Mouse (Mus musculus): ENCODE data around the gene Aspm. TPM values are rescaled to one million over a fixed set of nuclear protein-coding genes. Genes with fewer than 3 reads are reported as not detected.

Aspm gene
- polyA plus RNA-seq, 1 experiment from 2014 or later = 3.7 TPM

GRCm38 (mm10) chr1:139495408-139495807, 40.8 kb downstream of the Aspm start:
- ATAC-seq (ENCODE audit: low FRiP score) (no peak), DNase-seq (ENCODE audit: low spot score) (no peak)
- H3K9me3 ChIP-seq (ENCODE audit: control insufficient read depth, low read length) = no peaks in the 10 kb centered on the region
- H3K9ac ChIP-seq = no peak overlapping the region
- no peak overlapping the region for H3K4me2 ChIP-seq (replicated peaks)
- no peak overlapping the region for H3K4me3 ChIP-seq (replicated peaks; ENCODE audit: low read length)
- H3K4me1 ChIP-seq (replicated peaks; ENCODE audit: control insufficient read depth, insufficient read depth, low read length) = no peaks in the 10 kb centered on the region
- no peak overlapping the region for H3K27ac ChIP-seq
- no peaks in the 10 kb centered on the region for H3K27me3 ChIP-seq (ENCODE audit: control insufficient read depth, insufficient read depth, low read length)
- WGBS = 91% methylated on average over 2 of the region's 2 CpGs
- H3K36me3 ChIP-seq (replicated peaks; ENCODE audit: control insufficient read depth, insufficient read depth) = no peaks in the 10 kb centered on the region

DNA sequence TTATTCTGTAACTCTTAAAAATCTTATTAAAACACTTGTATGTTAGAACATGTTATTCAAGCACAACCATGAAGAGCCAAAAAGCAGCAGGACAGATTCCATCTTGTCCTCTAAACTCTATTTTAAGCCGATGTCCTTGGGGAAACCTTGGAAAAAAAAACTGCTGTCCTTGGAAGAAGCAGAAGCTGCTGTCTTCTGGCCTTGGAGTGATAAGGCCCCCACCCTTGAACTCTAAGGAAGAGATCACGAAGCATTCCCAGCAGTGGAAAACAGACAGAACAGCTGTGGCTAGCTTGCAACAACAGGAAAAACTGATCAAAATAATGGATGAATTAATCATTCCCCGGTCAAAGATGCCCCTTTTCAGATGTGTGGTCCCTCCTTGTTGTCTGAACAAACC, 41.6 kb downstream of the Aspm start:
- Histone ChIP-seq H3K27me3 (ENCODE audit: control insufficient read depth, insufficient read depth, low read length) (no peaks in the 10 kb centered on the region), H3K9ac (no peak overlapping the region), H3K4me1 (replicated peaks; ENCODE audit: control insufficient read depth, insufficient read depth, low read length) (no peaks in the 10 kb centered on the region), H3K9me3 (ENCODE audit: control insufficient read depth, low read length) (no peaks in the 10 kb centered on the region), H3K27ac (no peak overlapping the region), H3K36me3 (replicated peaks; ENCODE audit: control insufficient read depth, insufficient read depth) (no peaks in the 10 kb centered on the region), H3K4me2 (replicated peaks) (no peak overlapping the region), H3K4me3 (replicated peaks; ENCODE audit: low read length) (no peak overlapping the region)
- DNase-seq (ENCODE audit: low spot score) (no peak), ATAC-seq (ENCODE audit: low FRiP score) (no peak)
- 89% methylated on average over 3 of the region's 3 CpGs for WGBS

- ATAC-seq (ENCODE audit: low FRiP score) (no peak), DNase-seq (ENCODE audit: low spot score) (no peak)
- no peaks in the 10 kb centered on the region for H3K4me1 ChIP-seq (replicated peaks; ENCODE audit: control insufficient read depth, insufficient read depth, low read length)
- H3K9me3 ChIP-seq (ENCODE audit: control insufficient read depth, low read length) = no peaks in the 10 kb centered on the region
- H3K27me3 ChIP-seq (ENCODE audit: control insufficient read depth, insufficient read depth, low read length) = no peaks in the 10 kb centered on the region
- no peak overlapping the region for H3K4me2 ChIP-seq (replicated peaks)
- no peak overlapping the region for H3K9ac ChIP-seq
- H3K4me3 ChIP-seq (replicated peaks; ENCODE audit: low read length) = no peak overlapping the region
- H3K27ac ChIP-seq = no peak overlapping the region
- H3K36me3 ChIP-seq (replicated peaks; ENCODE audit: control insufficient read depth, insufficient read depth) = no peaks in the 10 kb centered on the region
Measured at GRCm38 (mm10) chr1:139499751-139500150, 45.2 kb downstream of the Aspm start.

DNA sequence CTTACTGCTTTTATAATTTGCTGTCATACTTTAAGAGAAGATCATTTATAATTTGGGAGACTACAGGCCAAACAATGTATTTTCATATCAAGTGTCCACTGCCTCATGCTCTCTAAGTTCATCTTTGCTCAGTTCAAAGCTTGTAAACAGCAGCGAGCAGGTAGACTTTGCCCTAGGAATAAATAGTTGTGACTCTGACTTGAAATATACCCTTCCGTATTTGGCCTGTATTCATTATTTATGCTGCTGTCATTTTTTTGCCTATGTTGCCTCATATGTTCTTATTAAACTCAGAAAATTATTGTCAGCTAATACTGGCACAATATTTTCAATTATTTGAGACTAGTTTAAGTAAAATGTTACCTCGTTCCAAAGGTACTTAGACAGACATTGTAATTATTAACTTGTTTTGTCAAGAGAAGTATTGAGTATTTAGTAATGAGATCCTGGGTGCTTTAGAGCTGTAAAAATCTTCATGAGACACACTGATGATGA, 46.7 kb downstream of the Aspm start, which contains the start of gene F13b:
F13b (plus strand) TSS at position 445 of the 495 bp plus-strand sequence.
- no peak within 1 kb of the TSS for H3K4me3 ChIP-seq (replicated peaks; ENCODE audit: low read length)
- H3K4me1 ChIP-seq (replicated peaks; ENCODE audit: control insufficient read depth, insufficient read depth, low read length) = no peaks in the 10 kb centered on the region
- no peak for ATAC-seq (ENCODE audit: low FRiP score)
- no peaks in the 10 kb centered on the region for H3K36me3 ChIP-seq (replicated peaks; ENCODE audit: control insufficient read depth, insufficient read depth)
- H3K9me3 ChIP-seq (ENCODE audit: control insufficient read depth, low read length) = no peaks in the 10 kb centered on the region
- H3K4me2 ChIP-seq (replicated peaks) = no peak within 1 kb of the TSS
- no peaks in the 10 kb centered on the region for H3K27me3 ChIP-seq (ENCODE audit: control insufficient read depth, insufficient read depth, low read length)
- no peak within 1 kb of the TSS for H3K27ac ChIP-seq
- H3K9ac ChIP-seq = no peak within 1 kb of the TSS
- no peak for DNase-seq (ENCODE audit: low spot score)
- WGBS = 90% methylated on average over 3 of the region's 3 CpGs

GRCm38 (mm10) chr1:139514556-139514955, 60.0 kb downstream of the Aspm start:
- Histone ChIP-seq H3K4me2 (replicated peaks) (no peak overlapping the region), H3K9me3 (ENCODE audit: control insufficient read depth, low read length) (no peaks in the 10 kb centered on the region), H3K4me3 (replicated peaks; ENCODE audit: low read length) (no peak overlapping the region), H3K36me3 (replicated peaks; ENCODE audit: control insufficient read depth, insufficient read depth) (no peaks in the 10 kb centered on the region), H3K9ac (no peak overlapping the region), H3K4me1 (replicated peaks; ENCODE audit: control insufficient read depth, insufficient read depth, low read length) (no peaks in the 10 kb centered on the region), H3K27ac (no peak overlapping the region), H3K27me3 (ENCODE audit: control insufficient read depth, insufficient read depth, low read length) (no peaks in the 10 kb centered on the region)
- WGBS = 92% methylated on average over 12 of the region's 12 CpGs
- ATAC-seq (ENCODE audit: low FRiP score) = no peak
- DNase-seq (ENCODE audit: low spot score) = no peak

Other genes with a start within 250 kb of the Aspm start
- gene Crb1, start 77.7 kb upstream of the Aspm start, polyA plus RNA-seq (2014; fragmentation: Nextera tagmentation; extraction: Ambion mirVana) = 1.2 and 2.0 TPM in 2 replicates
- gene Zbtb41, start 32.5 kb upstream of the Aspm start, polyA plus RNA-seq (2014; fragmentation: Nextera tagmentation; extraction: Ambion mirVana) = 25.5 and 29.5 TPM in 2 replicates
- gene F13b, start 46.9 kb downstream of the Aspm start, polyA plus RNA-seq (2014; fragmentation: Nextera tagmentation; extraction: Ambion mirVana) = not detected in 2 replicates
- not detected in 2 replicates for gene Cfhr1, start 105.5 kb downstream of the Aspm start, polyA plus RNA-seq (2014; fragmentation: Nextera tagmentation; extraction: Ambion mirVana)

Measured in hindbrain, embryonic 14.5 days (tissue).